Mouse (Mus musculus): Measurements from ENCODE around the gene Lgals4.

Lgals4 gene

DNA sequence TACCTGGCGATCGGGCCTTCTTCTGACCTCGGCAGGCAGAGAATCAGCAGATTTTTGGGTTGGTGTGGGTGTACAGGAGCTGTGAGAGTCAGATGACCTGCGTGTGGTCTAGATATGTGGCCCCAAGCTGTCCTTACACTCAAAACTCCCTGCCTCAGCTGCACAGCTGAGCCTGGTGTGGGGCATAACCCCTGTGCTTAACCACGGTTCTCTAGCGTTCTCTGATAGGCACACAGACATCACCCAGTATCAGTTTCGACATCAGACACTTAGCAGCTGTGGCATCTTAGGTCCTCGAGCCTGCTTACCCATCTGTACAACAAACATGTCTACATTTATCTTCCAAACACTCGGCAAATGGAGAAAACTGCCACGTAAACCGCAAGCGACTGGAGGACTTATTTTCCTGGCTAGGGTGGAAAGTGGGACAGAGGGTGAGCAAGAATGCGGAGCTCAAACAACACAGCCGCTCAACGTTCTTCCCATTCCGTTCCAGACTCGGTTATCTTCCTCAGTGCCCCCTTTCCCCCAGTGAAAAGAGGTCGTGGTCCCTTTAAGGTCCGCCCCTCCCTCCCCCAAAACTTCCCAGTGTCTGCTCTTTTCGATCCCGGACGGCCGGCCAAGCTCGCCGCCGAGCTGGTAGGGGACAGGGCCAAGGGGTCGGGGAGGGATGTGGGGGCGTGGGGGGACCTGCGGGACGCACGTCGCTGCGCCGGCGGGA, 25.3 kb upstream of the Lgals4 start, which contains the start of gene Hnrnpl:
Gene Hnrnpl (plus strand): TSS at position 321 of the 721 bp plus-strand sequence.
- no peak for DNase-seq (ENCODE audit: low spot score)

DNA sequence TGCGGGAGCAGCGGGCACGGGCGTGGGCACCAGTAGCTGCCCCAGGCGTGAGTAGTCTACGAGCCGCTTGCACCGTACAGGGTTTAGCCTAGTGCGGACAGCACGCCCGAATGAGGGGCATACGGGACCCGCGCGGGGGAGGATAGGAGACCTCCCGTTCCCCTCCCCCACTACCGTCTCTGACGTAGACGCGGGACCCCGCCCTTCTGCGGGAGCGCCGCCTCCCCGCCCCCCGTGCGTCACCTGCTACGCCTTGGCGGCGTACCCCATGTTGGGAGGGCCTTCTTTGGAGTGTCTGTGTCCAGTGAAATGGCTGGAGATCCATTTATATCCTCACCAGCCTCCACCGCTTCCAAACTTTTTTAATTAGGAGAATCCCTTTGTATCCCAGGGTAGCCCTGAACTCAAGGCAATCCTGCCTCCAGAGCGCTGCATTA, 24.7 kb upstream of the Lgals4 start:
- DNase-seq (ENCODE audit: low spot score), result peak; percentile 84

GRCm38 (mm10) chr7:28809401-28810089, 24.1 kb upstream of the Lgals4 start:
- peak; percentile 69 for DNase-seq (ENCODE audit: low spot score)

- peak; percentile 99 for DNase-seq (ENCODE audit: low spot score)
Measured at GRCm38 (mm10) chr7:28810107-28811066, 23.3 kb upstream of the Lgals4 start.

GRCm38 (mm10) chr7:28811228-28811627, 22.4 kb upstream of the Lgals4 start:
- DNase-seq (ENCODE audit: low spot score), result peak; percentile 90

- no peak for DNase-seq (ENCODE audit: low spot score)
Measured at GRCm38 (mm10) chr7:28811640-28812275, 21.9 kb upstream of the Lgals4 start.

GRCm38 (mm10) chr7:28812436-28812835, 21.2 kb upstream of the Lgals4 start:
- DNase-seq (ENCODE audit: low spot score), result no peak

- DNase-seq (ENCODE audit: low spot score), result no peak
Measured at GRCm38 (mm10) chr7:28812949-28813348, 20.7 kb upstream of the Lgals4 start.

GRCm38 (mm10) chr7:28814306-28815034, 19.2 kb upstream of the Lgals4 start:
- no peak for DNase-seq (ENCODE audit: low spot score)

GRCm38 (mm10) chr7:28815230-28815629, 18.4 kb upstream of the Lgals4 start:
- DNase-seq (ENCODE audit: low spot score), result no peak

DNA sequence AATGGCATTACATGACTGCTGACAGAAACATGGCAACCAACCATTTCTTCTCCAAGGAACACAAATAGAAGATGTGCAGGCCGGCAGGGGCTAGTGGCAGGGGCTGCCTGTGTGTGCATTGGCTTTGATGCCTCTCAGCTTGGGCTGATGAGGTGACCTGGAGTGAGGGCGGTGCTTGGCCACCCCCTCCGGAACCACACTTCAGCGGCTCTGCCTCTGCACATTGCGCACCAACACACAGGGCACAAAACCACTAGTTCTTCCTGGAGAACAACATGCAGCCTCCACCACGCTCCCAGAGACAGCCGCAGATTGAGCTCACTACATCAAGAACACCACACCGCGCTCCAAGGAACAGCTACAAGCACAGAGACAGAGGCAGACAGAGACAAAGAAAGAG, 17.5 kb upstream of the Lgals4 start:
- no peak for DNase-seq (ENCODE audit: low spot score)

GRCm38 (mm10) chr7:28816920-28817319, 16.7 kb upstream of the Lgals4 start:
- DNase-seq (ENCODE audit: low spot score), result no peak

- DNase-seq (ENCODE audit: low spot score), result no peak
Measured at GRCm38 (mm10) chr7:28817524-28817923, 16.1 kb upstream of the Lgals4 start.

DNA sequence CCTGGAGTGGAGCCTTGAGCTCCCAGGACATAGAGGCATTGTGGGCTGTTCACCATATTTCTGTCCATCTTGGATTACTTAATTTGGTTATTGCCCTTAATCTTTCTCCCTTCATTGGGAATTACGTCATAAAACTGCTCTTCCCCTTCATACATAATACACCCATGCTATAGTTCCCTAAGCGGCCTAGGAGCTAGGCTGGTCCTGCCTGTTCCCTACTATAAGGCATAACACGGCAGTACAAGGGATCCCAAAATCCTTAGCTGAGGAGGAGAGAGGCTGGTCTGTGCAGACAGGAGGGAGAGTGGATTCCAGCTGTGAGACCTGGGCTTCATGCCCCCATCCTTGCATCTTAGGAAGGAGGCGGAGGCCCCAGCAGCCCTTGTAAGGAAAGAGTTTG, 15.7 kb upstream of the Lgals4 start:
- DNase-seq (ENCODE audit: low spot score), result no peak

DNA sequence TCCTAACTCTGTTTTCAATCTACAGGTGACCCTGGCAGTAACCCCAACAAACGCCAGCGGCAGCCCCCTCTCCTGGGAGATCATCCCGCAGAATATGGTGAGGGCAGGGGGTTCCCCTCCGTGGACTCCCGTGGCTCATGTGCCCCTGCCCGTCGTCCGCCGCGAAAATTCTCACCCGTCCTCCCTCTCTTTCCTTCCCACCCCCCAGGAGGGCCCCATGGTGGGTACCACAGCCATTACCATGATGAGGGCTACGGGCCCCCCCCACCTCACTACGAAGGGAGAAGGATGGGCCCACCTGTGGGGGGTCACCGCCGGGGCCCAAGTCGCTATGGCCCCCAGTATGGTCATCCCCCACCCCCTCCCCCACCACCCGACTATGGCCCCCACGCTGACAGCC, 15.2 kb upstream of the Lgals4 start:
- DNase-seq (ENCODE audit: low spot score), result no peak

DNA sequence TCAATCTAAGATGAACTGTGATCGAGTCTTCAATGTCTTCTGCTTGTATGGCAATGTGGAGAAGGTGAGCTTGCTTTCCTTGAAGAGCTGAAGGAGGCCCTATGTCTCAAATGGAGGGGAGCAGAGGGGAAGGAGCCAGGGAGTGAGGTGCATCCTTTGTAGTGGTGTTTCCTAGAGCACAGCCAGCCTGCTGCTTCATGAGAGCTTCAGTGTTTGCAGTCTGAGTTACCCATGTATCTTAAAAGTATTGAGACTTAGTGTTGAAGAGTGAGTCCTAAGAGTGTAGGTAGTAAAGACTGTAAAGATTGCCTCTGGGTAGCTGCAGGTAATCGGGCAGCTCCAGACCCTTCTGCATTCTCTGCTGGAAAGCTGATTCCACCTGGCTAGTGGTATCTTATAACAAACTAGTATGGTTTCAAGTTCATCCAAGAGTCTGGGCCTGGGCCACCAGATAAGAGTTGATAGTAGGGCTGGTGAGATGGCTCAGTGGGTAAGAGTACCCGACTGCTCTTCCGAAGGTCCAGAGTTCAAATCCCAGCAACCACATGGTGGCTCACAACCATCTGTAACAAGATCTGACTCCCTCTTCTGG, 14.7 kb upstream of the Lgals4 start:
- no peak for DNase-seq (ENCODE audit: low spot score)

GRCm38 (mm10) chr7:28819571-28819970, 14.1 kb upstream of the Lgals4 start:
- DNase-seq (ENCODE audit: low spot score), result no peak

DNA sequence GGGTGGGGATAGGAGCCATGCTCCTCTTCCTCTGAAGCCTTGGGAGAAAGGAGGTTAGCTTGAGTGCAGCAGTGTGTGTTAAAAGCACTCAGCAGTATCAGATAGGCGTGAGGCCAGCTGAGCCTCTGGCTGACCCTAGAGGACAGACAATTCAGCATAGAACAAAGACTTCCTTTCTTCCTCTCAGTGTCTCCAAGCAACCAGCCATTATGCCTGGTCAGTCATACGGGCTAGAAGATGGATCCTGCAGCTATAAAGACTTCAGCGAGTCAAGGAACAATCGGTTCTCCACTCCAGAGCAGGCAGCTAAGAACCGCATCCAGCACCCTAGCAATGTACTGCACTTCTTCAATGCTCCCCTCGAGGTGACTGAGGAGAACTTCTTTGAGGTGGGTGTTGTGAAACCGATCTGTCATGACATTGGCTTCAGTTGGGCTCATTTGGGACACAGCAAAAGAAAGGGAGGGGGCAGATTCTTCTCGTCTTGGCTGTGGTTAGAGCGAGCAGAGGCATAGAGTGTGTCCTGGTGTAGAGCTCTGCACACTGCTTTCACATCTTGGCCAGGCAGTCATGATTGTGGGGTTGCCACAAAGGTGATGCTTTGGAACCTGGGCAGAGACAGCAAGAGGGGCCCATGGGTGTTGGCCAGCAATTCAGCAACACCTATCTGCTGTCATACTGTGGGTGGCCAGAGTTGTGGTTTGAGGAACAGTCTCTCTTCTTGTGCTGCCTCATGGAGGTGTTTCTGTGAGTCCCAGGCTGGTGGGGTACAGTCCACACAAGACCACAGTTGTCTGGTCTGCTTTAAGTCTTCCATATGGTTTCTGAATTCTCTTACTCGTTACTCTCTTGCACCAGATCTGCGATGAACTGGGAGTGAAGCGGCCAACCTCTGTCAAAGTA, 13.0 kb upstream of the Lgals4 start:
- no peak for DNase-seq (ENCODE audit: low spot score)

DNA sequence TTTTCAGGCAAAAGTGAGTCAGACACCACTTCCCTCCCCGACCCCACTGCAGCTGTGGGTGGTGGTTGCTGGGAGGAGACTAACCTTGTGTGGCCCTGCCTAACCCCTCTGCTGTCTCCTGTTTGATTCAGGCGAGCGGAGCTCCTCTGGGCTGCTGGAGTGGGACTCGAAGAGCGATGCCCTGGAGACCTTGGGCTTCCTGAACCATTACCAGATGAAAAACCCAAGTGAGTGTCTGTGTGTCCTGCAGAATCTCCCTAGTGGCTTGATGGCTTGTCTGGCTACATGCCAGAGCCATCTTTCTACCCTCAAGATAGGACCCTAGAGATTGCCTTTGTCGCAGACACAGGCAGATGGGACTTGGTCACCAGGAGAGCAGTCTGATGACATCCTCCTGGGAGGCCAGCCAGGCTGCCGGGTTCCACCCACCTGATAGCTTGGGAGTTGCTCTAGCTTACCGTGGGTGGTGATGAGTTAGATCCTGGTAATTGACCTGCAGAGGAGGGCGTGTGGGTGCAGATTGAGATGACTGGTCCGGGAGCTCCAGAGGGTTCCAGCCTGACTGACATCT, 12.3 kb upstream of the Lgals4 start:
- DNase-seq (ENCODE audit: low spot score), result no peak

Data from c-Kit-positive CD71-positive TER-119-positive erythroid progenitor cells, embryonic 14.5 days (primary cell).